Mouse (Mus musculus): ENCODE data around the gene 1110065P20Rik. TPM values are rescaled to one million over a fixed set of nuclear protein-coding genes. Genes with fewer than 3 reads are reported as not detected.
A peak's percentile ranks its signal among the peaks of the same experiment; 100 is the strongest.

The 1110065P20Rik gene
- polyA plus RNA-seq, 1 experiment from 2014 or later, result 75.2 TPM

- Histone ChIP-seq H3K4me2 (ENCODE audit: low read length) (peak overlapping the region; percentile 69), H3K4me3 (replicated peaks; ENCODE audit: low read length) (peak overlapping the region; percentile 66), H3K9me3 (ENCODE audit: control insufficient read depth, low read length) (peaks cover 2% of the 10 kb centered on the region; the same call in 1 of the 2 replicates), H3K27ac (ENCODE audit: low read length) (no peak overlapping the region), H3K27me3 (replicated peaks; ENCODE audit: control insufficient read depth, insufficient read depth, low read length) (peaks cover 28% of the 10 kb centered on the region), H3K9ac (replicated peaks; ENCODE audit: low read depth, low read length) (peak overlapping the region; percentile 31), H3K36me3 (ENCODE audit: control insufficient read depth, insufficient read depth) (no peaks in the 10 kb centered on the region), H3K4me1 (replicated peaks; ENCODE audit: control insufficient read depth, insufficient read depth, low read length) (peaks cover 16% of the 10 kb centered on the region)
- peak; percentile 98 for ATAC-seq
- under 1% methylated on average over 37 of the region's 37 CpGs for WGBS
Observed at GRCm38 (mm10) chr4:124881341-124881908, 30.4 kb upstream of the 1110065P20Rik start.

GRCm38 (mm10) chr4:124880599-124880998 lies 29.6 kb upstream of the 1110065P20Rik start, which contains the start of gene Epha10:
TSS of gene Epha10 (plus strand) at chr4:124880899.
- Histone ChIP-seq H3K4me1 (replicated peaks; ENCODE audit: control insufficient read depth, insufficient read depth, low read length) (peaks cover 16% of the 10 kb centered on the region), H3K9ac (replicated peaks; ENCODE audit: low read depth, low read length) (peak within 1 kb of the TSS; percentile 31), H3K9me3 (ENCODE audit: control insufficient read depth, low read length) (peaks cover 2% of the 10 kb centered on the region; the same call in 1 of the 2 replicates), H3K4me2 (ENCODE audit: low read length) (peak within 1 kb of the TSS; percentile 69), H3K27me3 (replicated peaks; ENCODE audit: control insufficient read depth, insufficient read depth, low read length) (peaks cover 26% of the 10 kb centered on the region), H3K36me3 (ENCODE audit: control insufficient read depth, insufficient read depth) (no peaks in the 10 kb centered on the region), H3K27ac (ENCODE audit: low read length) (no peak within 1 kb of the TSS), H3K4me3 (replicated peaks; ENCODE audit: low read length) (peak within 1 kb of the TSS; percentile 66)
- no peak for ATAC-seq
- WGBS, result 4% methylated on average over 11 of the region's 11 CpGs

- no peaks in the 10 kb centered on the region for H3K9me3 ChIP-seq (ENCODE audit: control insufficient read depth, low read length)
- H3K27ac ChIP-seq (ENCODE audit: low read length), result no peak overlapping the region
- WGBS, result 96% methylated on average over 1 of the region's 1 CpGs
- no peaks in the 10 kb centered on the region for H3K27me3 ChIP-seq (replicated peaks; ENCODE audit: control insufficient read depth, insufficient read depth, low read length)
- H3K36me3 ChIP-seq (ENCODE audit: control insufficient read depth, insufficient read depth), result no peaks in the 10 kb centered on the region
- no peak overlapping the region for H3K9ac ChIP-seq (replicated peaks; ENCODE audit: low read depth, low read length)
- no peak for ATAC-seq
- H3K4me2 ChIP-seq (ENCODE audit: low read length), result no peak overlapping the region
- no peak overlapping the region for H3K4me3 ChIP-seq (replicated peaks; ENCODE audit: low read length)
- no peaks in the 10 kb centered on the region for H3K4me1 ChIP-seq (replicated peaks; ENCODE audit: control insufficient read depth, insufficient read depth, low read length)
Observed at GRCm38 (mm10) chr4:124872719-124873118, 21.7 kb upstream of the 1110065P20Rik start.

- Histone ChIP-seq H3K36me3 (ENCODE audit: control insufficient read depth, insufficient read depth) (peaks cover 15% of the 10 kb centered on the region; the same call in 1 of the 2 replicates), H3K27ac (ENCODE audit: low read length) (peak within 1 kb of the TSS; percentile 77), H3K4me1 (replicated peaks; ENCODE audit: control insufficient read depth, insufficient read depth, low read length) (peaks cover 20% of the 10 kb centered on the region), H3K9me3 (ENCODE audit: control insufficient read depth, low read length) (no peaks in the 10 kb centered on the region), H3K4me2 (ENCODE audit: low read length) (peak within 1 kb of the TSS; percentile 76), H3K9ac (replicated peaks; ENCODE audit: low read depth, low read length) (peak within 1 kb of the TSS; percentile 87), H3K4me3 (replicated peaks; ENCODE audit: low read length) (peak within 1 kb of the TSS; percentile 78), H3K27me3 (replicated peaks; ENCODE audit: control insufficient read depth, insufficient read depth, low read length) (no peaks in the 10 kb centered on the region)
- WGBS, result 2% methylated on average over 76 of the region's 77 CpGs
- peak; percentile 18 for ATAC-seq
Observed at GRCm38 (mm10) chr4:124861283-124862188, 10.5 kb upstream of the 1110065P20Rik start, which contains the start of gene Maneal. TSS of gene Maneal (minus strand) at chr4:124862171.

- H3K4me1 ChIP-seq (replicated peaks; ENCODE audit: control insufficient read depth, insufficient read depth, low read length), result peaks cover 20% of the 10 kb centered on the region
- WGBS, result 24% methylated on average over 7 of the region's 7 CpGs
- 0 out of 2 replicates have a peak overlapping the region, but pooled peaks have one; percentile 17 for H3K9ac ChIP-seq (replicated peaks; ENCODE audit: low read depth, low read length)
- peaks cover 15% of the 10 kb centered on the region; the same call in 1 of the 2 replicates for H3K36me3 ChIP-seq (ENCODE audit: control insufficient read depth, insufficient read depth)
- H3K4me2 ChIP-seq (ENCODE audit: low read length), result peak overlapping the region; percentile 76
- peak overlapping the region; percentile 8; the same call in 1 of the 2 replicates for H3K4me3 ChIP-seq (replicated peaks; ENCODE audit: low read length)
- no peak for ATAC-seq
- H3K27ac ChIP-seq (ENCODE audit: low read length), result no peak overlapping the region
- no peaks in the 10 kb centered on the region for H3K9me3 ChIP-seq (ENCODE audit: control insufficient read depth, low read length)
- no peaks in the 10 kb centered on the region for H3K27me3 ChIP-seq (replicated peaks; ENCODE audit: control insufficient read depth, insufficient read depth, low read length)
Observed at GRCm38 (mm10) chr4:124860446-124860845, 9.4 kb upstream of the 1110065P20Rik start.

GRCm38 (mm10) chr4:124858370-124858769 lies 7.4 kb upstream of the 1110065P20Rik start:
- H3K4me2 ChIP-seq (ENCODE audit: low read length), result no peak overlapping the region
- no peaks in the 10 kb centered on the region for H3K9me3 ChIP-seq (ENCODE audit: control insufficient read depth, low read length)
- no peak overlapping the region for H3K4me3 ChIP-seq (replicated peaks; ENCODE audit: low read length)
- H3K36me3 ChIP-seq (ENCODE audit: control insufficient read depth, insufficient read depth), result peaks cover 18% of the 10 kb centered on the region; the same call in 1 of the 2 replicates
- H3K4me1 ChIP-seq (replicated peaks; ENCODE audit: control insufficient read depth, insufficient read depth, low read length), result peaks cover 20% of the 10 kb centered on the region
- H3K27me3 ChIP-seq (replicated peaks; ENCODE audit: control insufficient read depth, insufficient read depth, low read length), result no peaks in the 10 kb centered on the region
- no peak for ATAC-seq
- no peak overlapping the region for H3K9ac ChIP-seq (replicated peaks; ENCODE audit: low read depth, low read length)
- 76% methylated on average over 5 of the region's 5 CpGs for WGBS
- H3K27ac ChIP-seq (ENCODE audit: low read length), result no peak overlapping the region

GRCm38 (mm10) chr4:124856294-124856693 lies 5.3 kb upstream of the 1110065P20Rik start:
- H3K36me3 ChIP-seq (ENCODE audit: control insufficient read depth, insufficient read depth), result peaks cover 18% of the 10 kb centered on the region; the same call in 1 of the 2 replicates
- no peaks in the 10 kb centered on the region for H3K9me3 ChIP-seq (ENCODE audit: control insufficient read depth, low read length)
- no peak for ATAC-seq
- no peak overlapping the region for H3K4me2 ChIP-seq (ENCODE audit: low read length)
- H3K27ac ChIP-seq (ENCODE audit: low read length), result no peak overlapping the region
- H3K4me1 ChIP-seq (replicated peaks; ENCODE audit: control insufficient read depth, insufficient read depth, low read length), result peaks cover 28% of the 10 kb centered on the region
- H3K27me3 ChIP-seq (replicated peaks; ENCODE audit: control insufficient read depth, insufficient read depth, low read length), result no peaks in the 10 kb centered on the region
- H3K4me3 ChIP-seq (replicated peaks; ENCODE audit: low read length), result no peak overlapping the region
- H3K9ac ChIP-seq (replicated peaks; ENCODE audit: low read depth, low read length), result no peak overlapping the region
- WGBS, result 97% methylated on average over 8 of the region's 8 CpGs

GRCm38 (mm10) chr4:124850261-124850913 lies 609 bp downstream of the 1110065P20Rik start, which contains the start of gene Yrdc:
TSS of gene Yrdc (plus strand) at chr4:124850679.
- Histone ChIP-seq H3K27ac (ENCODE audit: low read length) (peak within 1 kb of the TSS; percentile 90), H3K4me2 (ENCODE audit: low read length) (peak within 1 kb of the TSS; percentile 89), H3K36me3 (ENCODE audit: control insufficient read depth, insufficient read depth) (peaks cover 2% of the 10 kb centered on the region; the same call in 1 of the 2 replicates), H3K4me1 (replicated peaks; ENCODE audit: control insufficient read depth, insufficient read depth, low read length) (peaks cover 27% of the 10 kb centered on the region), H3K27me3 (replicated peaks; ENCODE audit: control insufficient read depth, insufficient read depth, low read length) (no peaks in the 10 kb centered on the region), H3K4me3 (replicated peaks; ENCODE audit: low read length) (peak within 1 kb of the TSS; percentile 92), H3K9ac (replicated peaks; ENCODE audit: low read depth, low read length) (peak within 1 kb of the TSS; percentile 94), H3K9me3 (ENCODE audit: control insufficient read depth, low read length) (no peaks in the 10 kb centered on the region)
- under 1% methylated on average over 68 of the region's 90 CpGs for WGBS
- peak; percentile 95 for ATAC-seq

All from forebrain, embryonic 16.5 days (tissue).